Mouse (Mus musculus) cerebellum, postnatal 4 days (tissue): ENCODE data around the gene Palm.

Experiments used
- DNase-seq, 2 experiments: peaks; one replicate each; pipeline ENCODE4 v3.0.0; 2022; ENCODE audit warnings: low spot score in 2 of 2, mixed read lengths in 1 of 2

The Palm gene

GRCm38 (mm10) chr10:79797326-79797725 is 4.0 kb downstream of the Palm start:
- DNase-seq: no peak

- no peak for DNase-seq
Measured at GRCm38 (mm10) chr10:79798289-79798928, 5.0 kb downstream of the Palm start.

GRCm38 (mm10) chr10:79800508-79800907 is 7.1 kb downstream of the Palm start:
- no peak for DNase-seq

GRCm38 (mm10) chr10:79801837-79802236 is 8.5 kb downstream of the Palm start:
- no peak for DNase-seq

GRCm38 (mm10) chr10:79802331-79802971 is 9.1 kb downstream of the Palm start:
- DNase-seq: no peak

GRCm38 (mm10) chr10:79803716-79804323 is 10.4 kb downstream of the Palm start:
- DNase-seq: peak; percentile 72 to 87

GRCm38 (mm10) chr10:79805636-79806035 is 12.3 kb downstream of the Palm start:
- DNase-seq: no peak

GRCm38 (mm10) chr10:79806331-79806730 is 13.0 kb downstream of the Palm start:
- DNase-seq: no peak

- DNase-seq: no peak
Measured at GRCm38 (mm10) chr10:79806972-79807371, 13.6 kb downstream of the Palm start.

GRCm38 (mm10) chr10:79807826-79808225 is 14.5 kb downstream of the Palm start:
- peak in 1 of 2 experiments; percentile 42 for DNase-seq

GRCm38 (mm10) chr10:79808728-79809127 is 15.4 kb downstream of the Palm start:
- no peak for DNase-seq

- DNase-seq: peak; percentile 84 to 92
Measured at GRCm38 (mm10) chr10:79811736-79812637, 18.6 kb downstream of the Palm start.

GRCm38 (mm10) chr10:79814271-79814842 is 21.0 kb downstream of the Palm start:
- no peak for DNase-seq

GRCm38 (mm10) chr10:79815671-79816494 is 22.5 kb downstream of the Palm start:
- no peak for DNase-seq

GRCm38 (mm10) chr10:79817111-79817510 is 23.7 kb downstream of the Palm start:
- DNase-seq: no peak

- no peak for DNase-seq
Measured at GRCm38 (mm10) chr10:79818225-79818624, 24.9 kb downstream of the Palm start.

- DNase-seq: no peak
Measured at GRCm38 (mm10) chr10:79819606-79820005, 26.2 kb downstream of the Palm start.

- no peak for DNase-seq
Measured at GRCm38 (mm10) chr10:79820277-79820676, 26.9 kb downstream of the Palm start.

GRCm38 (mm10) chr10:79820782-79821181 is 27.4 kb downstream of the Palm start, which contains the start of gene Misp:
TSS of gene Misp (plus strand) at chr10:79820989.
- no peak for DNase-seq

- no peak for DNase-seq
Measured at GRCm38 (mm10) chr10:79821731-79822130, 28.4 kb downstream of the Palm start.

- no peak for DNase-seq
Measured at GRCm38 (mm10) chr10:79822372-79822771, 29.0 kb downstream of the Palm start.
